Mouse (Mus musculus) heart, embryonic 10.5 days (tissue): ENCODE data around the gene Myo6. TPM values are rescaled to one million over a fixed set of nuclear protein-coding genes. Genes with fewer than 3 reads are reported as not detected.
A peak's percentile ranks its signal among the peaks of the same experiment; 100 is the strongest.

Source experiments
- DNase-seq: peaks from one replicate; pipeline ENCODE4 v3.0.0-alpha.2; 2017; ENCODE audit warnings: low spot score
- H3K27ac ChIP-seq: fragments of 300-500 bp; sonication (generic); 2 replicates; pipeline ENCODE4 v1.5.1; 2016; ENCODE audit warnings: mild to moderate bottlenecking
- H3K27me3 ChIP-seq: fragments of 300-500 bp; sonication (generic); 2 replicates; pipeline ENCODE4 v1.6.1; 2016; ENCODE audit warnings: mild to moderate bottlenecking; ENCODE audit not compliant: poor library complexity, insufficient read depth, severe bottlenecking
- H3K36me3 ChIP-seq: fragments of 300-500 bp; sonication (generic); 2 replicates; pipeline ENCODE4 v1.6.1; 2016; ENCODE audit warnings: mild to moderate bottlenecking, moderate library complexity
- H3K4me1 ChIP-seq: fragments of 300-500 bp; sonication (generic); 2 replicates; pipeline ENCODE4 v1.6.1; 2016; ENCODE audit warnings: mild to moderate bottlenecking
- H3K4me3 ChIP-seq: fragments of 300-500 bp; sonication (generic); 2 replicates; pipeline ENCODE4 v1.5.1; 2016; ENCODE audit warnings: mild to moderate bottlenecking, moderate library complexity
- H3K9me3 ChIP-seq: fragments of 300-500 bp; sonication (generic); 2 replicates; pipeline ENCODE4 v1.6.1; 2016; ENCODE audit warnings: mild to moderate bottlenecking, moderate library complexity
- WGBS: fragments of 180-500 bp; shearing (Covaris S2); methylation state at CpG from one replicate; pipeline ENCODE4 v1.1.7; 2016; 5-methylcytosine and 5-hydroxymethylcytosine counted together
- polyA plus RNA-seq: library from polyadenylated mRNA; unstranded; fragments of >200 nt; fragmentation: Nextera tagmentation; extraction: Ambion mirVana; gene quantifications from 2 replicates; pipeline ENCODE4 v1.2.1, GENCODE M21; 2016

The Myo6 gene
- polyA plus RNA-seq, 1 experiment from 2014 or later: 9.8 TPM

GRCm38 (mm10) chr9:80167089-80167488 is 2.3 kb downstream of the Myo6 start:
- WGBS: 66% methylated on average over 4 of the region's 4 CpGs
- H3K9me3 ChIP-seq: no peaks in the 10 kb centered on the region
- H3K27me3 ChIP-seq: no peaks in the 10 kb centered on the region
- H3K36me3 ChIP-seq: no peaks in the 10 kb centered on the region
- DNase-seq: no peak
- no peak overlapping the region for H3K4me3 ChIP-seq
- H3K27ac ChIP-seq: no peak overlapping the region
- peaks cover 9% of the 10 kb centered on the region; the same call in 1 of the 2 replicates for H3K4me1 ChIP-seq

GRCm38 (mm10) chr9:80169551-80169950 is 4.7 kb downstream of the Myo6 start:
- H3K9me3 ChIP-seq: no peaks in the 10 kb centered on the region
- no peak for DNase-seq
- no peak overlapping the region for H3K27ac ChIP-seq
- H3K27me3 ChIP-seq: no peaks in the 10 kb centered on the region
- 76% methylated on average over 9 of the region's 9 CpGs for WGBS
- peaks cover 7% of the 10 kb centered on the region for H3K4me1 ChIP-seq
- no peak overlapping the region for H3K4me3 ChIP-seq
- H3K36me3 ChIP-seq: no peaks in the 10 kb centered on the region

GRCm38 (mm10) chr9:80171241-80171640 is 6.4 kb downstream of the Myo6 start:
- no peak overlapping the region for H3K4me3 ChIP-seq
- H3K27me3 ChIP-seq: no peaks in the 10 kb centered on the region
- no peak overlapping the region for H3K27ac ChIP-seq
- H3K4me1 ChIP-seq: peaks cover 4% of the 10 kb centered on the region; the same call in 1 of the 2 replicates
- no peak for DNase-seq
- no peaks in the 10 kb centered on the region for H3K9me3 ChIP-seq
- no peaks in the 10 kb centered on the region for H3K36me3 ChIP-seq

- no peak overlapping the region for H3K4me3 ChIP-seq
- H3K27ac ChIP-seq: no peak overlapping the region
- no peaks in the 10 kb centered on the region for H3K27me3 ChIP-seq
- 81% methylated on average over 8 of the region's 8 CpGs for WGBS
- H3K9me3 ChIP-seq: no peaks in the 10 kb centered on the region
- no peaks in the 10 kb centered on the region for H3K36me3 ChIP-seq
- peaks cover 13% of the 10 kb centered on the region for H3K4me1 ChIP-seq
- DNase-seq: no peak
Observed at GRCm38 (mm10) chr9:80172396-80173222, 7.8 kb downstream of the Myo6 start.

GRCm38 (mm10) chr9:80173629-80174028 is 8.8 kb downstream of the Myo6 start:
- DNase-seq: peak; percentile 74
- no peaks in the 10 kb centered on the region for H3K36me3 ChIP-seq
- H3K27ac ChIP-seq: 0 out of 2 replicates have a peak overlapping the region, but pooled peaks have one; percentile 11
- no peaks in the 10 kb centered on the region for H3K9me3 ChIP-seq
- H3K4me1 ChIP-seq: peaks cover 13% of the 10 kb centered on the region
- 55% methylated on average over 9 of the region's 9 CpGs for WGBS
- H3K27me3 ChIP-seq: no peaks in the 10 kb centered on the region
- H3K4me3 ChIP-seq: no peak overlapping the region

- Histone ChIP-seq H3K36me3 (no peaks in the 10 kb centered on the region), H3K4me1 (peaks cover 13% of the 10 kb centered on the region), H3K27me3 (no peaks in the 10 kb centered on the region), H3K4me3 (no peak overlapping the region), H3K27ac (peak overlapping the region; percentile 36; the same call in 1 of the 2 replicates), H3K9me3 (no peaks in the 10 kb centered on the region)
- DNase-seq: no peak
- 61% methylated on average over 13 of the region's 13 CpGs for WGBS
Observed at GRCm38 (mm10) chr9:80176696-80177478, 12.1 kb downstream of the Myo6 start.

- Histone ChIP-seq H3K27me3 (no peaks in the 10 kb centered on the region), H3K4me3 (no peak overlapping the region), H3K27ac (no peak overlapping the region), H3K4me1 (peaks cover 10% of the 10 kb centered on the region), H3K9me3 (no peaks in the 10 kb centered on the region), H3K36me3 (no peaks in the 10 kb centered on the region)
- 78% methylated on average over 2 of the region's 2 CpGs for WGBS
- DNase-seq: no peak
Observed at GRCm38 (mm10) chr9:80178670-80179069, 13.8 kb downstream of the Myo6 start.

- 63% methylated on average over 4 of the region's 4 CpGs for WGBS
- no peak for DNase-seq
- H3K36me3 ChIP-seq: no peaks in the 10 kb centered on the region
Observed at GRCm38 (mm10) chr9:80179688-80180087, 14.9 kb downstream of the Myo6 start.

GRCm38 (mm10) chr9:80180771-80181170 is 15.9 kb downstream of the Myo6 start:
- H3K36me3 ChIP-seq: no peaks in the 10 kb centered on the region
- no peaks in the 10 kb centered on the region for H3K9me3 ChIP-seq
- H3K27ac ChIP-seq: no peak overlapping the region
- DNase-seq: no peak
- no peak overlapping the region for H3K4me3 ChIP-seq
- no peaks in the 10 kb centered on the region for H3K27me3 ChIP-seq
- H3K4me1 ChIP-seq: peaks cover 13% of the 10 kb centered on the region
- WGBS: 86% methylated on average over 5 of the region's 5 CpGs

More at GRCm38 (mm10) chr9:80179688-80180087, 14.9 kb downstream of the Myo6 start:
- Histone ChIP-seq H3K4me1 (peaks cover 9% of the 10 kb centered on the region), H3K9me3 (no peaks in the 10 kb centered on the region), H3K27me3 (no peaks in the 10 kb centered on the region), H3K4me3 (no peak overlapping the region), H3K27ac (no peak overlapping the region)

- Histone ChIP-seq H3K27ac (no peak overlapping the region), H3K9me3 (no peaks in the 10 kb centered on the region), H3K36me3 (no peaks in the 10 kb centered on the region), H3K4me3 (no peak overlapping the region), H3K27me3 (no peaks in the 10 kb centered on the region), H3K4me1 (peaks cover 16% of the 10 kb centered on the region)
- DNase-seq: no peak
- 68% methylated on average over 1 of the region's 1 CpGs for WGBS
Observed at GRCm38 (mm10) chr9:80181692-80182091, 16.9 kb downstream of the Myo6 start.

GRCm38 (mm10) chr9:80184138-80184537 is 19.3 kb downstream of the Myo6 start:
- Histone ChIP-seq H3K9me3 (no peaks in the 10 kb centered on the region), H3K36me3 (no peaks in the 10 kb centered on the region), H3K4me3 (no peak overlapping the region), H3K27me3 (no peaks in the 10 kb centered on the region), H3K27ac (no peak overlapping the region), H3K4me1 (peaks cover 8% of the 10 kb centered on the region; the same call in 1 of the 2 replicates)
- DNase-seq: no peak
- WGBS: 85% methylated on average over 5 of the region's 5 CpGs

- H3K27me3 ChIP-seq: no peaks in the 10 kb centered on the region
- 43% methylated on average over 3 of the region's 3 CpGs for WGBS
Observed at GRCm38 (mm10) chr9:80185737-80186136, 20.9 kb downstream of the Myo6 start.

GRCm38 (mm10) chr9:80186693-80187092 is 21.9 kb downstream of the Myo6 start:
- no peaks in the 10 kb centered on the region for H3K9me3 ChIP-seq
- H3K27me3 ChIP-seq: no peaks in the 10 kb centered on the region
- H3K27ac ChIP-seq: no peak overlapping the region
- peaks cover 14% of the 10 kb centered on the region for H3K4me1 ChIP-seq
- no peaks in the 10 kb centered on the region for H3K36me3 ChIP-seq
- no peak for DNase-seq
- no peak overlapping the region for H3K4me3 ChIP-seq
- 89% methylated on average over 8 of the region's 8 CpGs for WGBS

More at GRCm38 (mm10) chr9:80185737-80186136, 20.9 kb downstream of the Myo6 start:
- Histone ChIP-seq H3K27ac (no peak overlapping the region), H3K9me3 (no peaks in the 10 kb centered on the region), H3K36me3 (no peaks in the 10 kb centered on the region), H3K4me3 (no peak overlapping the region), H3K4me1 (peaks cover 8% of the 10 kb centered on the region; the same call in 1 of the 2 replicates)
- no peak for DNase-seq
